Mouse (Mus musculus): Measurements from ENCODE around the gene Cpeb2.

Cpeb2 gene

GRCm38 (mm10) chr5:43239141-43239835 is 6.3 kb downstream of the Cpeb2 start:
- DNase-seq (ENCODE audit: low spot score): no peak

DNA sequence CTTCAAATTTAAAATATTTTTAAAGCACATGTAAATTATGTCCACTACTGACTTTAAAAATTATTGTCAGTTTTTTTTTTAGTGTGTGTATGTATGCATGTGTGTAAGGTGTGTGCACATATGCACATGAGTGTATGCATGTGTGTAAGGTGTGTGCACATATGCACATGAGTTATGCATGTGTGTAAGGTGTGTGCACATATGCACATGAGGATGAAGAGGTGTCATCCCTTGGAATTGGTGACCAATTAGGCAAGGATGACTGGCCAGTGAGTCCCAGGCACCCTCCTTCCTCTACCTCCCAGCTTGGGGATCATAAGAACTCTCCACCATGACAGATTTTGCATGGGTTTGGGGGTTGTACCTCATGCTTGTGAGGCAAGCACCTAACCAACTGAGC is 7.8 kb downstream of the Cpeb2 start:
- no peak for DNase-seq (ENCODE audit: low spot score)

DNA sequence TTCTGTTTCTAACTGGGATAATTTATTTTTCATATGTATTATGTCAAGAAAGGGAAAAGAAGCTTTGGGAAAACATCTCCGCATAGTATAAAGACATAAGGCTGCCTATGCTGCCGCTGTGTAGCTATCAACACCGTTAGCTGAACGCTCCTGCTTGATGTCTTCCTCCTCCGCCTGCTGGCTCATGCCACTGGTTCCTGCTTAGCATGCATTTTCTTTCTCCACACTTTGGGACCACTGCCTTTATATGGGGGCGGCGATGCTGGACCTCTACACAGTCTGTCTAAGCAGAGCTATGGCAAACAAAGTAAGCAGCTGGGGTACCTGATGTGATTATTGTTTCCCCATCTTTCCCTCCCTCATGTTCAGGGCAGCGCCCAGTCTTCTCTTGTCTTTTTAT is 13.3 kb downstream of the Cpeb2 start:
- DNase-seq (ENCODE audit: low spot score): no peak

DNA sequence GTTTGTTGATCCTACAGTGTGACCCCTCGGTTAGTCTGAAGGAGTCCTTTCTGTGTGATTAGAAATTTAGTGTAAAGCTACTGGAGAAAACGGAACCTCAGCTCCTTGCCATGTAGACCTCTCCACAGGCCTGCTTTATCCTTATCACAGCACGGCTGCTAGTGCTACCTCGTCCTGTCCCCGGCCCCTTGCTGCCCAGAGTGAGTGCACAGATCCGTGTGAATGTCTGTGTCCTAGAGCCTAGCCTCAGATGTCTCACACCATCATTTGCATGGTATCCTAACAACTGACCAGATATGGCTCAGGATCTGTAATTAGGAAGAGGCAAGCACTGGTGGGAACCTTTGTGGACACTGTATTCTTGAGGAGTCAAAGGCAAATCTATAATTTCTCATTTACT is 14.0 kb downstream of the Cpeb2 start:
- DNase-seq (ENCODE audit: low spot score): no peak

- no peak for DNase-seq (ENCODE audit: low spot score)
Observed at GRCm38 (mm10) chr5:43248001-43248430, 15.0 kb downstream of the Cpeb2 start.

DNA sequence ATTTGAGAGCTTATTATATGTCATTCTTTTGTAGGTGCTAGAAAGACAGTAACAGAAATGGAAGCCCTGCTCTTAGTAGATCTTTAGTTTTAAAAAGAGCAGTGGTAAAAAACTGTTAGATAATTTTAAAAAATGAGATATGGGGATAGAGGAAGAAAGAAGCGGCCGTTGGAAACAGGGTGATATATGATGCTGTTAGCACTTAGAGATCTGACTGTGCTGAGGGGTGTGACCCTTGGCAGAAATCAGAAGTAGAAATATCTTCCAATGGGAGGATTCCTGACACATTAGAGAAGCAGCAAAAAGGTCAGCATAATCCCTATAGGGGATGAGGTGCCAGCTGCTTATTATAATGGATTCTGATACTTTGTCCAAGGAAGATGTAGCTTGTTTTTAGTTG is 24.5 kb downstream of the Cpeb2 start:
- DNase-seq (ENCODE audit: low spot score): no peak

GRCm38 (mm10) chr5:43258472-43259142 is 25.6 kb downstream of the Cpeb2 start:
- no peak for DNase-seq (ENCODE audit: low spot score)

GRCm38 (mm10) chr5:43261814-43262213 is 28.8 kb downstream of the Cpeb2 start:
- no peak for DNase-seq (ENCODE audit: low spot score)

GRCm38 (mm10) chr5:43263951-43264350 is 31.0 kb downstream of the Cpeb2 start:
- no peak for DNase-seq (ENCODE audit: low spot score)

DNA sequence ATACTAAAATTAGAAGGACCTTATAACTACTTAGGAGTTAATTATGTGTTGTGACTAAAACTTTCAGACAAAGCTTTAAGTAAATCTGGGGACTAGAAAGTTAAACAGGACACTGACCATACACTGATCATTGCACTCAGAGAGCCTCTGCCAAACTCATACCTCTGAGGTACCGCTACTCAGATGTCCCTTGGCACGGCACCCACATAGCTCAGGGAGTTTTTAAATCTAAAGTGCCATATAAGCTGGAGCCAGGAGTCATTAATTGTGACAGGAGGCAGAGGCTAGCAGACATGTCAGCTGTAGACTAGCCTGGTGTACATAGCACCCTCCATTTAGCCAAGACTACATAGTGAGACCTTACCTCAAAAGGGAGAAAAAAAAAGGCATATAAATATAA is 31.7 kb downstream of the Cpeb2 start:
- DNase-seq (ENCODE audit: low spot score): no peak

GRCm38 (mm10) chr5:43277982-43278381 is 45.0 kb downstream of the Cpeb2 start:
- DNase-seq (ENCODE audit: low spot score): no peak

GRCm38 (mm10) chr5:43279774-43280173 is 46.8 kb downstream of the Cpeb2 start:
- no peak for DNase-seq (ENCODE audit: low spot score)

- DNase-seq (ENCODE audit: low spot score): no peak
Observed at GRCm38 (mm10) chr5:43285756-43286155, 52.8 kb downstream of the Cpeb2 start.

GRCm38 (mm10) chr5:43289752-43290446 is 56.9 kb downstream of the Cpeb2 start:
- no peak for DNase-seq (ENCODE audit: low spot score)

GRCm38 (mm10) chr5:43293136-43293535 is 60.2 kb downstream of the Cpeb2 start:
- DNase-seq (ENCODE audit: low spot score): no peak

DNA sequence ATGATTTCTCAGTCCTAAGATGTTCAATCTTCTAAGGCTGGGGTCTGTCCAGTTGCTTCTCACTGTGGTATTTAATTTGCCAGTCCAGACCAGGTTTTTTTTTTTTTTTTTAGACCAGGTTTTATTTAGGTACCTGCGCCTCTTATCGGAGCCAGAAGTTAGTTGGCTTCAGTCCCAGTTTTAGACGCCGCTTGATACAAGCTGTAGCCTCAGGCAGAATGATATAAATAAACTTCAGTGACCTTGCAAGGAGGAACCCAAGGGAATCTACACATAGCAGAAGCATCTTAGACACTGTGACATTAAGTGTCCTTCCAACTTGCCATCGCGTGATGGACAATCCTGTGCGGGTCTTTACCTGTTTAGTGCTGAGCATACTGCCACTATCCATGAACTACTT is 64.5 kb downstream of the Cpeb2 start:
- DNase-seq (ENCODE audit: low spot score): no peak

DNA sequence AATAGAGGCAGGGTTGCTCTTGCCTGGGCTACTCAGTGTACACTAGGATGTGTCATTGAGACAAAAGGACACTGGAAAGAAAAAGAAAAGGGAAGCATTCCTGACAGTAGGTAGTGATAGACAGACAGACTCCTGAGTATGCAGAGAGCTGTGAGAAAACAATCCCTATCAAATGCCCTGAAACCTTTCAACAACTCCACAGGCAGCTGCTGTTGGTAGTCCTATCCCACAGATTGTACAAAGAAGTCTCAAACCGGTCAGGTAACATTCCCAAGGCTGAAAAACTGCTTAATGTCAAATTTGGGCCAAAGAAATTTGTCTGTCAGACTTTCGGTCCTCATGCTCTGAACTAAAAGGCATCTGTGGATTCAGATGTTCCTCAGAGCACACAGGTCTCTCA is 66.0 kb downstream of the Cpeb2 start:
- DNase-seq (ENCODE audit: low spot score): no peak

GRCm38 (mm10) chr5:43300076-43300475 is 67.1 kb downstream of the Cpeb2 start:
- no peak for DNase-seq (ENCODE audit: low spot score)

GRCm38 (mm10) chr5:43300979-43301378 is 68.0 kb downstream of the Cpeb2 start:
- no peak for DNase-seq (ENCODE audit: low spot score)

GRCm38 (mm10) chr5:43303504-43303903 is 70.5 kb downstream of the Cpeb2 start:
- DNase-seq (ENCODE audit: low spot score): no peak

DNA sequence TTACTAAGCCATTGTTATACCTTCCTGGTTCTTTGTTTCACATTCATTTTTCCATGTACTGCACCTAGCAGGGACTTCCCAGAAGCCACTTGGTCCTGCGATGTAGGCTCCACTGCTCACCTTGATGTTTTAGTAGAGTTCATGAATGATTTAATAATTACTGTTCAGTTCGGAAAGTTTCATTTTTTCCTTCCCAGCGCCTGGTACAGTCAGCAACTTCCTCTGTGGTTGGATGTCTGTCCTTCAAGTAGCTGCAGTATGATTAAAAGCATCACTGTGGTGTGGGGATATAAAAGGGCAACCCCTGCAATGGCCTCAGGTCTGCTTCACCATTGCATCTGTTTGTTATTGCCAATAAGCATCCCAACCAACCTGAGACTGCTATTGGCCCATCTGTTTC is 72.5 kb downstream of the Cpeb2 start:
- DNase-seq (ENCODE audit: low spot score): no peak

DNA sequence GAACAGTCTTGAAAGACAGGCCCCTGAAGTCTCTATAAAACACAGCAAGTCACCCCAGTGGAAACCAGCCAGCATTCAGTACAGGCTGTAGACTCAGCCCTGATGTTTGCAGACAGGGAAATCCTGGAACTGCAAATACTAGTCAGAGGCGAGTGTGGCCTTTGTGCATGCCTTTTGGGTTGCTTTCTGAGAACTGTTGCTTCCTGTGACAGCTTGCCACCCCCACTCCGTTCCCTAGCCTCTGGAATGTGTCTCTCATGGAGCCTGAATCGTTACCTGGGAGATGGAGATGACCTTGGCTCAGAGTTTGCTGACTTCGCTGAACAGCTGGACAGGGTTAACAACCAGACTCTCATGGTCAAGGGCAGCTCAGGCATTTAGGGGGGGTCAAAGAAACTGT is 77.0 kb downstream of the Cpeb2 start:
- DNase-seq (ENCODE audit: low spot score): no peak

DNA sequence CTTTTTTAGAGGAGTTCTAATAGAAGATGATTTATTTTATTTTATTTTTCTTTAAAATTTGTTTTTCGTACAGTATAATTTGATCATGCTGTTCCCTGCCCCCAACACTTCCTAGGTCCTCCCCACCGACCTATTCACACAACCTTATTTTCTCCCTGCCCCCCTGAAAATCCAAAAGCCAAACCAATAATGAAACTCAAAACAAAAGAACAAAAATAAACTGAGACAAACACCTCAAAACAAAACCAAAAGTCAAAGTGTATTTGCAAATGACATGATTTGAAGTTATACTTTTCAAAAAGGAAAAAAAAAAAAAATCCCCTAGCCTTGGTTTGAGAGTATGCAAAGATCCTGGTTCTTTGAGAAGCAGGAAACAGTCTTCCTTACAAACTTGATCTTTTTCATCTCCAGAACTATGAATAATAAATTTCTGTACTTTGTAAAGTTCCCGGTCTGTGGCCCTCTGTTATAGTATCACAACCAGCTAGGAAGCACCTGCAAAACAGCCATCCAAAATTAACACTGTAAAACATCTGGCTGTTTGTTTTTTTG is 91.4 kb downstream of the Cpeb2 start:
- DNase-seq (ENCODE audit: low spot score): no peak
